Mouse (Mus musculus) lung, adult 2 months (tissue): ENCODE results near the gene Olfr718-ps1.

Source experiments
- CTCF ChIP-seq: fragments of 200-500 bp; IDR thresholded peaks from 2 replicates; pipeline ENCODE4 v1.5.1; 2011; ENCODE audit warnings: mild to moderate bottlenecking, low read length, control low read depth; ENCODE audit not compliant: insufficient read depth
- POLR2A ChIP-seq: fragments of 200-500 bp; IDR thresholded peaks from 2 replicates; pipeline ENCODE4 v1.6.1; 2011; ENCODE audit warnings: low read depth, mild to moderate bottlenecking, control low read depth, low read length, borderline replicate concordance; ENCODE audit errors: extremely low read depth

- no peak for TF ChIP-seq CTCF
- TF ChIP-seq POLR2A = no peak
These were observed 20.5 kb downstream of the Olfr718-ps1 start for GRCm38 (mm10) chr5:143126908-143127307.
